Mouse (Mus musculus) right cerebral cortex, adult 18-20 months (tissue): ENCODE results near the gene Adipoq.

Experiments
- DNase-seq: peaks from one replicate; pipeline ENCODE4 v3.0.0; 2022; ENCODE audit warnings: mixed read lengths

Gene Adipoq

GRCm38 (mm10) chr16:23117173-23117572 lies 29.2 kb upstream of the Adipoq start:
- DNase-seq: no peak

GRCm38 (mm10) chr16:23122446-23122845 lies 23.9 kb upstream of the Adipoq start:
- DNase-seq: no peak

- DNase-seq: no peak
These were observed 23.2 kb upstream of the Adipoq start for GRCm38 (mm10) chr16:23123104-23123503.

GRCm38 (mm10) chr16:23124398-23124797 lies 21.9 kb upstream of the Adipoq start:
- DNase-seq: no peak

- no peak for DNase-seq
These were observed 19.0 kb upstream of the Adipoq start for GRCm38 (mm10) chr16:23127311-23127672.

- DNase-seq: peak; percentile 95
These were observed 18.5 kb upstream of the Adipoq start, which contains the start of gene Rfc4 for GRCm38 (mm10) chr16:23127673-23128375. Gene Rfc4 (minus strand): TSS chr16:23127737.

- DNase-seq: no peak
These were observed 16.0 kb upstream of the Adipoq start for GRCm38 (mm10) chr16:23130303-23130702.

GRCm38 (mm10) chr16:23132336-23132735 lies 14.0 kb upstream of the Adipoq start:
- no peak for DNase-seq

GRCm38 (mm10) chr16:23135421-23136149 lies 10.8 kb upstream of the Adipoq start:
- DNase-seq: no peak

- no peak for DNase-seq
These were observed 9.8 kb upstream of the Adipoq start for GRCm38 (mm10) chr16:23136406-23136970.

GRCm38 (mm10) chr16:23140911-23141310 lies 5.4 kb upstream of the Adipoq start:
- DNase-seq: no peak

- DNase-seq: no peak
These were observed 2.0 kb upstream of the Adipoq start for GRCm38 (mm10) chr16:23144326-23144725.

GRCm38 (mm10) chr16:23145211-23145610 lies 1.1 kb upstream of the Adipoq start:
- DNase-seq: no peak

GRCm38 (mm10) chr16:23148936-23149335 lies 2.6 kb downstream of the Adipoq start:
- DNase-seq: no peak

GRCm38 (mm10) chr16:23149396-23149795 lies 3.1 kb downstream of the Adipoq start:
- DNase-seq: no peak

GRCm38 (mm10) chr16:23151423-23151822 lies 5.1 kb downstream of the Adipoq start:
- peak; percentile 32 for DNase-seq

- DNase-seq: no peak
These were observed 7.9 kb downstream of the Adipoq start for GRCm38 (mm10) chr16:23154261-23154660.

- no peak for DNase-seq
These were observed 10.7 kb downstream of the Adipoq start for GRCm38 (mm10) chr16:23157013-23157412.

GRCm38 (mm10) chr16:23158292-23158691 lies 12.0 kb downstream of the Adipoq start:
- DNase-seq: no peak

GRCm38 (mm10) chr16:23158957-23159356 lies 12.6 kb downstream of the Adipoq start:
- DNase-seq: no peak

GRCm38 (mm10) chr16:23159749-23160148 lies 13.4 kb downstream of the Adipoq start:
- no peak for DNase-seq

- DNase-seq: no peak
These were observed 15.8 kb downstream of the Adipoq start for GRCm38 (mm10) chr16:23162116-23162515.

GRCm38 (mm10) chr16:23164443-23164842 lies 18.1 kb downstream of the Adipoq start:
- no peak for DNase-seq

GRCm38 (mm10) chr16:23165441-23165840 lies 19.1 kb downstream of the Adipoq start:
- no peak for DNase-seq
